Mouse (Mus musculus) midbrain, embryonic 12.5 days (tissue): ENCODE data around the gene Lgi1. TPM values are rescaled to one million over a fixed set of nuclear protein-coding genes. Genes with fewer than 3 reads are reported as not detected.

Source experiments
- ATAC-seq: fragments of 200-750 bp; cut with Nextera tagmentation; 2 replicates; pipeline ENCODE4 v1.8.0; 2017; ENCODE audit warnings: low read depth, moderate TSS enrichment, moderate library complexity; ENCODE audit not compliant: low FRiP score
- H3K27ac ChIP-seq: fragments of 300-500 bp; sonication (generic); replicated peaks from 2 replicates; pipeline ENCODE4 v1.5.1; 2016; ENCODE audit warnings: mild to moderate bottlenecking
- H3K27me3 ChIP-seq: fragments of 300-500 bp; sonication (generic); 2 replicates; pipeline ENCODE4 v1.6.1; 2016; ENCODE audit warnings: mild to moderate bottlenecking
- H3K36me3 ChIP-seq: fragments of 300-500 bp; sonication (generic); 2 replicates; pipeline ENCODE4 v1.6.1; 2016
- H3K4me1 ChIP-seq: fragments of 300-500 bp; sonication (generic); 2 replicates; pipeline ENCODE4 v1.6.1; 2016
- H3K4me2 ChIP-seq: fragments of 300-500 bp; sonication (generic); replicated peaks from 2 replicates; pipeline ENCODE4 v1.6.1; 2016; ENCODE audit warnings: mild to moderate bottlenecking, moderate library complexity
- H3K4me3 ChIP-seq: fragments of 300-500 bp; sonication (generic); 2 replicates; pipeline ENCODE4 v1.5.1; 2016; ENCODE audit warnings: mild to moderate bottlenecking
- H3K9ac ChIP-seq: fragments of 300-500 bp; sonication (generic); replicated peaks from 2 replicates; pipeline ENCODE4 v1.6.1; 2016; ENCODE audit warnings: mild to moderate bottlenecking, moderate library complexity
- H3K9me3 ChIP-seq: fragments of 300-500 bp; sonication (generic); 2 replicates; pipeline ENCODE4 v1.6.1; 2016; ENCODE audit warnings: mild to moderate bottlenecking
- WGBS: fragments of 180-500 bp; shearing (Covaris S2); methylation state at CpG from one replicate; pipeline ENCODE4 v1.1.7; 2016; 5-methylcytosine and 5-hydroxymethylcytosine counted together
- polyA plus RNA-seq: library from polyadenylated mRNA; unstranded; fragments of >200 nt; fragmentation: Nextera tagmentation; extraction: Ambion mirVana; gene quantifications from 2 replicates; pipeline ENCODE4 v1.2.1, GENCODE M21; 2016

Gene Lgi1
- polyA plus RNA-seq, 1 experiment from 2014 or later: 3.6 TPM

DNA sequence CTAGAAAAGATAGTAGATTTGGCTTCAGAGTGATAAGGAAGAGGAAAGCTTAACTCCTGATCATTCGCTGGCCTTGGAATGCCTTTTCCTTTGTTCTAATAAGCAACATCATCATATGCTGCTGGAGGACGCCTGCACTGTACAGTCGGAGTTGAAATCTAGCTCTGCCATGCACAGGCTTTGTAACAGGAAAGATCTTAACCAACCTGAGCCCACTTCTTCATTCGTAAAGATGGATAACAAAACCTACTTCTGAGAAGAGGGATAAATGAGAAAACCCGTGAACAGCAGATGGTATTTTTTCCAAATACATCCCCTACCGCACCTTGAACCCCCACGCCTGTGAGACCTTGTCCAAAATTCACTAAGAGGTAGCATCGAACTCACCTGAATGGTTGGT, 43.8 kb downstream of the Lgi1 start:
- ATAC-seq: no peak
- no peaks in the 10 kb centered on the region for H3K36me3 ChIP-seq
- no peak overlapping the region for H3K27ac ChIP-seq
- no peaks in the 10 kb centered on the region for H3K27me3 ChIP-seq
- H3K9ac ChIP-seq: no peak overlapping the region
- H3K9me3 ChIP-seq: no peaks in the 10 kb centered on the region
- H3K4me2 ChIP-seq: no peak overlapping the region
- H3K4me3 ChIP-seq: no peak overlapping the region
- H3K4me1 ChIP-seq: no peaks in the 10 kb centered on the region
- 95% methylated on average over 8 of the region's 8 CpGs for WGBS

DNA sequence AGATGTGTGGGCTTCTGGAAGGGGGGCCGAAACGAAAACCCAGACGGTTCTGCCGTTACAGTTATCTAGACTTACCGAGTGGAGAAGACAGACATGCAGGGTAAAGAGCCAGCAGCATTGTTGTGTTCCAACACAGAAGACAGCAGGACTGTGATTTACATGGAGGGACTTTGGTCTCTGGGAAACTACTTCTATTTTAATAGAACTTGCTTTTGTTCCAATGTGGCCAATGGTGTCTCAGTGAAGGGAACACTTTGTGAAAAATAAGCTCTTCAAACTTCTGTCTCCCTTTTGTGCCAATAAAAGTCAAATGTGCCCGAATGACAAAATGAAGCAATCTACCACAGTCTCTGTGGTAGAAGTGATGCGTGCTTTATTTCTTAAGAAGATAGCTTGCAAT, 50.8 kb downstream of the Lgi1 start:
- ATAC-seq: no peak
- no peak overlapping the region for H3K4me3 ChIP-seq
- no peaks in the 10 kb centered on the region for H3K4me1 ChIP-seq
- no peaks in the 10 kb centered on the region for H3K27me3 ChIP-seq
- no peak overlapping the region for H3K4me2 ChIP-seq
- WGBS: 92% methylated on average over 7 of the region's 7 CpGs
- H3K36me3 ChIP-seq: no peaks in the 10 kb centered on the region
- no peak overlapping the region for H3K27ac ChIP-seq
- H3K9me3 ChIP-seq: no peaks in the 10 kb centered on the region
- no peak overlapping the region for H3K9ac ChIP-seq

DNA sequence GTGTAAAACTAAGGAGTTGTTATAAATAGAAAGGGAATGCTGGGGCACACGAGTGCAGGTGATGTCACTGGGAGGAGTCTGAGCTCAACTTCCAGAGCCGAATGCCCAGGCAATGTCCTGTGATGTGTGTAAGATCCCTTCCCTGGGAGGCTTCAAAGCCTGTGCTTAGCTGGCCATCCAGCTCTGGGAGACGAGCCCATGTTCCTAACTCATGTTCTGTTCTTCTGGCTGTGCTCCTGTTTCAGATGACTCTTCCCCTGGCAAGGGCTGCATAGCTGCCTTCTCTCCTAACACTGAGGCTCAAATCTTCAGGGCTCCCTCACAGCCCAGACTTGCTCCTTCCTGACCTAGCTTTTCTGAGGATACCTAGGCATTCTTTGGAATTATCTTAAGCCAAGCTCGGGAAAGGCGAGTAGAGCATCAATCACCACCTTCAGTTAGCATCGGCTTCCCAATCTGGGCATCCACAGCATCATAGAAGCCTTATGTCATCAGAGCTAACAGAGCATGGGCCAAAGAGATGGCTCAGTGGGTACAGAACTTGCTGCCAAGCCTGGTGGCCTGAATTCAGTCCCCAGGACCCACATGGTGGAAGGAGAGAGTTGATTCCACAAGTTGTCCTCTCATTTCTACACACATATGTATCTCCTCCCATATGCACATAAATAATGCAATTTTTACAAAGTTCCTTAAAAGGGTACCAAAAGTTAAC, 52.4 kb downstream of the Lgi1 start:
- Histone ChIP-seq H3K4me3 (no peak overlapping the region), H3K9ac (no peak overlapping the region), H3K4me1 (no peaks in the 10 kb centered on the region), H3K4me2 (no peak overlapping the region), H3K36me3 (no peaks in the 10 kb centered on the region), H3K9me3 (no peaks in the 10 kb centered on the region), H3K27ac (no peak overlapping the region), H3K27me3 (no peaks in the 10 kb centered on the region)
- WGBS: 90% methylated on average over 6 of the region's 6 CpGs
- no peak for ATAC-seq

DNA sequence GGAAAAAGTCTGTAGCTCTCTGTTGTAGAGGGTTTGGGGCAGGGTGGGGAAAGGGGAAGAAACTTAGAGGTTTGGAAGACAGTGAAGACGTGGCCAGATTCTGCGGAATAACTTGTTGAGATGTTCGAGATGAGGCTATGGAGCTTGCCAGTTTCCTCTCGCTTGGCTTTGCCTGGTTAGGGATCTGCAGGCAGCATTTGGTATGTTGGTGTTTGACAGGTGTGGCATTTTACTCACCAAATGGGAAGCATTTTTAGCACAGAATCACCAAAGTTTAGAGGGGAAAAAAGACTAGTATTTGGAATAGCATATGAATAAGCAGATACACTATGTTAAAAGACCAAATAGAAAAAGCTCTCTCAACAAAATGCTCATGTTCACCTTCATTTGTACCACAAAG, 54.0 kb downstream of the Lgi1 start:
- Histone ChIP-seq H3K27me3 (no peaks in the 10 kb centered on the region), H3K27ac (no peak overlapping the region), H3K9ac (no peak overlapping the region), H3K4me3 (no peak overlapping the region), H3K36me3 (no peaks in the 10 kb centered on the region), H3K9me3 (no peaks in the 10 kb centered on the region), H3K4me1 (no peaks in the 10 kb centered on the region), H3K4me2 (no peak overlapping the region)
- WGBS: 91% methylated on average over 4 of the region's 4 CpGs
- no peak for ATAC-seq

DNA sequence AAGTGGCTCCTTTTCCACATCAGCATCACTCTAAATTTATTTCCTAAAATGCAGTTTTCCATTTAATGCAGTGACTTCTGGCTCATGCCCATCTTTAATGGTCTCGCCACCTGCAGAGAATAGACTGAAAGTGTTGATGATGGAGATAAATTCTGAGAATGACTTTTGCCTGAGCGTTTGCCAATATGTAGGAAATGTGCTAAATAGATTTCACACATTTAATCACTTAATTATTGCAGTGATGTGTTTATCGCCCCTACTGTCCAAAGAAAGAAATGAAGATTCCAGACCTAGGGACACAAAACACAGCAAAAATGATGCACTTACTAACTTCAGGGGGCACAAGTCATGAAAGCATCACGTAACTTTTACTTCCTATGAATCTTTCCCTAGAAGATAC, 54.8 kb downstream of the Lgi1 start:
- H3K4me3 ChIP-seq: no peak overlapping the region
- H3K4me1 ChIP-seq: peaks cover 3% of the 10 kb centered on the region; the same call in 1 of the 2 replicates
- no peak overlapping the region for H3K9ac ChIP-seq
- no peaks in the 10 kb centered on the region for H3K36me3 ChIP-seq
- 90% methylated on average over 4 of the region's 4 CpGs for WGBS
- H3K27ac ChIP-seq: no peak overlapping the region
- H3K9me3 ChIP-seq: no peaks in the 10 kb centered on the region
- no peaks in the 10 kb centered on the region for H3K27me3 ChIP-seq
- ATAC-seq: no peak
- no peak overlapping the region for H3K4me2 ChIP-seq

DNA sequence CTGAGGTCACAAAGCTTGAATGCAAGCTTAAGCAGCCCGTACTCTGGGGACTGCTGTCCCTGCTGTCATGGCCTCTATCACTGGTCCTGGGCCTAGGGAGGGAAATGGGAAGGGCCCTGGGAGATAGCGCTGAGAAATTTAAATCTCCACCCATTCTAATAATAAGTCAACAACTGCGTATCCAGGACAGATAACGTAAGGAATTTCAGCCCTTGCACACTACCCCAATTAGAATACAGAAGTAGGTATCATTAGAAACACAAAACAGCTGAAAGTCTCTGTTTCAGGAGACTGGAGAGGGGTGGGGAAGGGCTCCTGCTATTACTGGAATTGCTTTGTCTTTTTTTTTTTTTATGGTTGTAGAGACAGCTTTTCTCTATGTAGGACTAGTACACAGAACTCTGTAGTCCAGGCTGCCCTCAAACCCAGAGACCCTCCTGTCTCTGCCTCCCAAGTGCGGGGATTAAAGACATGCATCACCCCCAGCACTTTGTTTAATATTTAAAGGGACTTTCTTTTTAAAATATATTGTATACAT, 56.4 kb downstream of the Lgi1 start:
- H3K4me1 ChIP-seq: peaks cover 5% of the 10 kb centered on the region; the same call in 1 of the 2 replicates
- H3K4me2 ChIP-seq: no peak overlapping the region
- H3K27me3 ChIP-seq: no peaks in the 10 kb centered on the region
- no peak overlapping the region for H3K9ac ChIP-seq
- WGBS: 87% methylated on average over 5 of the region's 5 CpGs
- H3K27ac ChIP-seq: no peak overlapping the region
- H3K9me3 ChIP-seq: no peaks in the 10 kb centered on the region
- no peak for ATAC-seq
- no peak overlapping the region for H3K4me3 ChIP-seq
- H3K36me3 ChIP-seq: no peaks in the 10 kb centered on the region

DNA sequence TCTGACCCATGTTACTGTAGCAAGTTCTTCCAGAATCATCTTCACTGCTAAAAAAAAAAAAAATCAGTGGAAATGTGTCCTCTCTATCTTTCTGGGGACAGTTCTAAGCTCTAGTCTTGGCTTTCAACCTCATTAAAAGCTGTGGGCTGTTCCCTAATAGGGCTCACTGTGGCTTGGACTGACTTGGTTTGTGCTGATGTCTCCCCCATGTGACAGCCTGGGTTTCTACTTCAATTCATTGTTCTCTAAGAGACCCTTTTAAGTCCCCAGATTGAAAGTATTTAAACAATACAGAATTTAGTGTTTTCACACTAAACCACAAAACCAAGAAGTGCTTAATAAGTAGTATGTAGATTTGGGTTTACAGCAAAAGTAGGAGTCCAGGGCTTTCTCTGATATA, 59.4 kb downstream of the Lgi1 start:
- H3K4me2 ChIP-seq: no peak overlapping the region
- no peak overlapping the region for H3K4me3 ChIP-seq
- ATAC-seq: no peak
- no peaks in the 10 kb centered on the region for H3K9me3 ChIP-seq
- no peak overlapping the region; the same call in 1 of the 2 replicates for H3K27ac ChIP-seq
- no peaks in the 10 kb centered on the region for H3K27me3 ChIP-seq
- no peaks in the 10 kb centered on the region for H3K36me3 ChIP-seq
- peaks cover 5% of the 10 kb centered on the region; the same call in 1 of the 2 replicates for H3K4me1 ChIP-seq
- no peak overlapping the region for H3K9ac ChIP-seq

DNA sequence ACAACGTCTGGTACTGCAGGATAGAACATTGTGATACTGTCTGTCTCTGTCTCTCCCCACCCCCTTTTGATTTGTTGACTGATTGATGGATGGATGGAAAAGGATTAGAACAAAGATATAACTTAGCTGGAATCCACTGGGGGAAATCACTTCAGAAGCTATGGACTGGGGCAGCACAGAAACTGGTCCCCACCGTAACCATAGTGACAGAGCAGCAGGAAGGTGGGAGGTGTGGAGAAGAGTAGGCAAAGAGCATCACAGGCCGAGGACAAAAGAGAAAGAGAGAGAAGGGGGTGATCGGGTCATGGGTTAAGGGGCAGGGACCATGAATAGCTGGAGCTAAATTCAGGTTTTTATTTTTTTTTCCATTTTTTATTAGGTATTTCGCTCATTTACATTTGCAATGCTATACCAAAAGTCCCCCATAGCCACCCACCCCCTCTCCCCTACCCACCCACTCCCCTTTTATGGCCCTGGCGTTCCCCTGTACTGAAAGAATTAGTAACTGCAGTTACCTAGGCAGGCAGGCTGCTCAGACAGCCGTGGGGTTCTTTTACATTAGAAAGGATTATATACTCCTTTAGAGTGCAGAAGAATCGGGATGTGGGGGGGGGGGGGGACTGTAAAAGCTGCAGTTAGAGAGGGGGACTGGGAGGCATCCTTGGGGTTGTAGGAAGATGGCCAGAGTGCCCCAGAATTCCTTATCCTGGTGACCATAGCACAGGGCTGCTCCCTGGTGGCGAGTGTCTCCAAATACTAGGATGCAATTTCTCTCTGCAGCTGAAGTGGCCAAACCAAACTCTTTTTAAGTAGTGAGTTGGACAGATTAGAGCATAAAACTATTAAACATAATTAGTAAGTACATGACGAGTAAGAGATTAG, 60.1 kb downstream of the Lgi1 start:
- Histone ChIP-seq H3K9me3 (no peaks in the 10 kb centered on the region), H3K4me1 (peaks cover 5% of the 10 kb centered on the region; the same call in 1 of the 2 replicates), H3K27me3 (no peaks in the 10 kb centered on the region), H3K27ac (no peak overlapping the region; the same call in 1 of the 2 replicates), H3K36me3 (no peaks in the 10 kb centered on the region), H3K9ac (no peak overlapping the region), H3K4me3 (no peak overlapping the region), H3K4me2 (0 out of 2 replicates have a peak overlapping the region, but pooled peaks have one; percentile 11)
- 17% methylated on average over 10 of the region's 10 CpGs for WGBS
- peak; percentile 71; the same call in 1 of the 2 replicates for ATAC-seq

DNA sequence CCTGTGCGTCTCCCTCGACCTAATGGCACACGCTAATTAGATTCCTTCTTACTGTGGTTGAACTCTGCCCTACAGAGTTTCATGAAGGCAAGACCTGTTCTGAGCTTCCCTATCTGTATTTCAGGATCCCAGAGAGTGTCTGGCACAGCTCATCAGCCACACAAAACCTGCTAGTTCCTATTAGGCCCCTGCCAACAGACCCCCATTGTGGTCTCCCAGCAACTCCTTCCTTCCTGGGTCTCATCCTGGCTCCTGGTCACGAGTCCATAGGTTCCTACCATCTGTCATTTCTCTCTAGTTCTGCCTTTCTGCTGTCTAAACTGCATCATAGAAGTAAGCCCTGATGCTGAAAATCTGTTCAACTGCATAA, 60.7 kb downstream of the Lgi1 start:
- no peaks in the 10 kb centered on the region for H3K9me3 ChIP-seq
- H3K9ac ChIP-seq: no peak overlapping the region
- no peak overlapping the region for H3K4me2 ChIP-seq
- 0 out of 2 replicates have a peak, but pooled peaks have one; percentile 11 for ATAC-seq
- no peak overlapping the region for H3K27ac ChIP-seq
- H3K36me3 ChIP-seq: no peaks in the 10 kb centered on the region
- H3K4me3 ChIP-seq: no peak overlapping the region
- 54% methylated on average over 4 of the region's 4 CpGs for WGBS
- H3K4me1 ChIP-seq: peaks cover 5% of the 10 kb centered on the region; the same call in 1 of the 2 replicates
- no peaks in the 10 kb centered on the region for H3K27me3 ChIP-seq

DNA sequence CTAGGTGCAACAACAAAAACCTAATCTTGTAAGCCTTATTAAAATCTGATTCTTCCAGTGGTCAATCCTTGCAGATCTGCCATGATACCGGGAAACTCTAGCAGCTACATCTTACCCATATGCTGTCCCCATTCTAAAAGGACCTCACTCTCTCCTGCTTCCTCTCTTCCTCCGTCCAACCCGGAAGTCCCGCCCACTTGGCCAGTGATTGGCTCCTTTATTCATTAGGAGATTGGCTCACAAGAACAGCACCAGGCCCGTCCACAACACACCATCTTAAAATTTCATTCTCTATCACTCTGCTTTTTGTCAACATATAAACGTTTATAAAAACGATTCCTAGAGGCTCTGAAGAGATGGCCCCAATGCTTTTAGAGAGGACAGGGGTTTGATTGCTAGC, 61.5 kb downstream of the Lgi1 start:
- WGBS: 89% methylated on average over 7 of the region's 7 CpGs
- no peak overlapping the region for H3K27ac ChIP-seq

DNA sequence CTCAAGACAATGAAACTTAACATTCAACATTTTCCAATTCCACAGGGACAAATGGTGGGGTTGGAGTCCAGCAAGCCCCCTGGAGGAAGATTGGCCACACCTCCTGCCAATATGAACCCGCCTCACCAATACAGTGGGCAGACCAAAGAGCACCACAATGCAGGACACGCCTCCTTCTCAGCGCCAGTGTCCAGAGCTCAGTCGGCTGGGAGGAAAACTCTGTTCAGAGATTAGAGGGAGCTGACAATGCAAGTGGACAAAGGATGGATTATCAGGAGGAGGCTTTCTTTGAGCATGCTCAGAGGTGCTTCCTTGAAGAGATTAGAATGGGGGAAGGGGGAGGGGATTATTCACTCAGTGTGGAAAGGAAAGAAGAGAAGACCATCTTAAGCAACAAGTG, 62.7 kb downstream of the Lgi1 start:
- Histone ChIP-seq H3K36me3 (no peaks in the 10 kb centered on the region), H3K4me2 (no peak overlapping the region), H3K9ac (no peak overlapping the region), H3K4me3 (no peak overlapping the region), H3K9me3 (no peaks in the 10 kb centered on the region), H3K27me3 (no peaks in the 10 kb centered on the region), H3K27ac (no peak overlapping the region), H3K4me1 (peaks cover 5% of the 10 kb centered on the region; the same call in 1 of the 2 replicates)
- peak; percentile 79 for ATAC-seq
- WGBS: 14% methylated on average over 4 of the region's 4 CpGs

More for the DNA sequence above, 61.5 kb downstream of the Lgi1 start:
- no peak overlapping the region for H3K9ac ChIP-seq
- peaks cover 5% of the 10 kb centered on the region; the same call in 1 of the 2 replicates for H3K4me1 ChIP-seq
- ATAC-seq: no peak
- no peak overlapping the region for H3K4me3 ChIP-seq
- H3K36me3 ChIP-seq: no peaks in the 10 kb centered on the region
- no peaks in the 10 kb centered on the region for H3K27me3 ChIP-seq
- H3K9me3 ChIP-seq: no peaks in the 10 kb centered on the region
- no peak overlapping the region for H3K4me2 ChIP-seq

DNA sequence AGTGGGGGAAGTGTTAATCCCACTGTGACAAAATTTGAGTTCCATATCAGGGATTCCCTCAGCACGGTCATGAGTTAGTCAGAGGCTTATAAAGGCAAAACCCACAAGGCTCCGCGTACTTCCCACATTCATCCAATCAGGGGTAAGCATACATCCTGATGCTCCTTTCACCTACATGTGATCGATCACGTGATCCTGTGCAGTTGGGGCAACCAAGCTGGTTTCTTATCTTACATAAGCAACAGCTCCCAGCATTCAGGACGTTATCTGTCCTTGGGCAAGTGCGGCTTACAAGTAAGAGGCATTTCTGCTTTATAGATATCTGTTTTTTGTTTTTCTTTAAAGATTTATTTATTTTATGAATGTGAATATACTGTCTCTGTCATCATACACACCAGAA, 63.7 kb downstream of the Lgi1 start:
- H3K27ac ChIP-seq: no peak overlapping the region
- H3K9me3 ChIP-seq: no peaks in the 10 kb centered on the region
- peaks cover 5% of the 10 kb centered on the region; the same call in 1 of the 2 replicates for H3K4me1 ChIP-seq
- 96% methylated on average over 7 of the region's 7 CpGs for WGBS
- no peaks in the 10 kb centered on the region for H3K36me3 ChIP-seq
- no peak for ATAC-seq
- no peak overlapping the region for H3K4me3 ChIP-seq
- H3K4me2 ChIP-seq: no peak overlapping the region
- H3K27me3 ChIP-seq: no peaks in the 10 kb centered on the region
- H3K9ac ChIP-seq: no peak overlapping the region
